In genomic region chr11:97994539-97995100, GRCm38 (mm10) we compare ENCODE assay signal across 8 mouse cellular contexts. TPM values are rescaled to one million over a fixed set of nuclear protein-coding genes. Genes with fewer than 3 reads are reported as not detected.
DNase-seq lines count a peak whose midpoint lies in the region; ATAC-seq and TF ChIP-seq lines count a peak whose summit lies in the region.

No protein-coding gene starts in this region.

- H3K4me3 ChIP-seq in intestine, embryonic 15.5 days (replicated peaks): peak overlapping the region; percentile 54
- peak overlapping the region; percentile 38 for H3K4me3 ChIP-seq in neural tube, embryonic 13.5 days

- peak overlapping the region; percentile 48; the same call in 1 of the 2 replicates for H3K9ac ChIP-seq in intestine, embryonic 15.5 days
- H3K9ac ChIP-seq in neural tube, embryonic 13.5 days: peak overlapping the region; percentile 63

- CTCF ChIA-PET in Patski (lab: Charles Lee): interaction anchor here (1.1 to 1.6 kb wide), 3 partner anchors 8 to 12 kb away, joined by 3 to 6 read pairs (median 4); no protein-coding TSS in a partner anchor

- H3K9me3 ChIP-seq in intestine, embryonic 15.5 days: no peaks in the 10 kb centered on the region
- no peaks in the 10 kb centered on the region for H3K9me3 ChIP-seq in neural tube, embryonic 13.5 days

- TF ChIP-seq CTCF in Patski (IDR thresholded peaks at IDR 0.05): peak; percentile 89

- peaks cover 16% of the 10 kb centered on the region for H3K4me1 ChIP-seq in intestine, embryonic 15.5 days (replicated peaks)
- peaks cover 29% of the 10 kb centered on the region for H3K4me1 ChIP-seq in neural tube, embryonic 13.5 days (replicated peaks)

- intact Hi-C loops in gastrocnemius, postnatal 36 days (cut with DNase I): no loop called here

- POLR2A ChIA-PET in Patski (lab: Charles Lee): interaction anchor here (0.8 kb wide), 1 partner anchor 30 kb away, joined by 3 read pairs; no protein-coding TSS in a partner anchor

- H3K27me3 ChIP-seq in Patski: no peaks in the 10 kb centered on the region
- H3K27me3 ChIP-seq in intestine, embryonic 15.5 days (replicated peaks): no peaks in the 10 kb centered on the region
- peaks cover 15% of the 10 kb centered on the region; the same call in 1 of the 2 replicates for H3K27me3 ChIP-seq in neural tube, embryonic 13.5 days

- no peaks in the 10 kb centered on the region for H3K36me3 ChIP-seq in intestine, embryonic 15.5 days
- no peaks in the 10 kb centered on the region for H3K36me3 ChIP-seq in neural tube, embryonic 13.5 days

- no peak overlapping the region for H3K27ac ChIP-seq in intestine, embryonic 15.5 days
- no peak overlapping the region for H3K27ac ChIP-seq in neural tube, embryonic 13.5 days (replicated peaks)

- WGBS in intestine, embryonic 15.5 days: 6% methylated on average over 13 of the region's 13 CpGs
- WGBS in neural tube, embryonic 13.5 days: 6% methylated on average over 13 of the region's 13 CpGs

- ATAC-seq in Patski: no peak
- ATAC-seq in intestine, embryonic 15.5 days: peak; percentile 68
- ATAC-seq in neural tube, embryonic 13.5 days (ENCODE audit: low read depth): peak; percentile 32; the same call in 1 of the 2 replicates

- DNase-seq in 3134 (ENCODE audit: extremely low read depth, insufficient read length, low spot score): peak; percentile 69
- DNase-seq in Patski (ENCODE audit: low read depth, low spot score): no peak
- DNase-seq in cerebellum, postnatal 4 days (ENCODE audit: low spot score in 2 of 2): peak; percentile 43 to 59
- peak; percentile 77 to 78 for DNase-seq in gastrocnemius, postnatal 36 days
- peak; percentile 85 to 88 for DNase-seq in lung, adult 18-20 months
- DNase-seq in thymus, postnatal 14 days: peak; percentile 97

- peak overlapping the region; percentile 92 for H3K4me2 ChIP-seq in intestine, embryonic 15.5 days (replicated peaks)
- H3K4me2 ChIP-seq in neural tube, embryonic 13.5 days: peak overlapping the region; percentile 70

- in situ Hi-C loops in Patski (cut with MboI; ENCODE audit: low pct_unique_long_range_greater_than_20kb): no loop called here

RNA-seq across cellular contexts. Expression of gene Arl5c, which starts 1.4 kb away (rescaled TPM):
- 2.0 TPM for polyA plus RNA-seq in Patski (2021)
- total RNA-seq in gastrocnemius, postnatal 36 days (2021): under 1 TPM; 0.32 to 0.79 TPM
- 7.6 and 11.8 TPM in 2 replicates for polyA plus RNA-seq in intestine, embryonic 15.5 days (2015; fragmentation: Nextera tagmentation; extraction: Ambion mirVana)
- 5.9 and 8.4 TPM in 2 replicates for polyA plus RNA-seq in neural tube, embryonic 13.5 days (2015; fragmentation: Nextera tagmentation; extraction: Ambion mirVana)

RNA-seq across cellular contexts. Expression of gene Plxdc1, which starts 8.4 kb away (rescaled TPM):
- polyA plus RNA-seq in Patski (2021): 0.41 TPM
- 1 to 10 TPM; 2.8 to 3.7 TPM for total RNA-seq in gastrocnemius, postnatal 36 days (2021)
- polyA plus RNA-seq in intestine, embryonic 15.5 days (2015; fragmentation: Nextera tagmentation; extraction: Ambion mirVana): 0.47 and 0.49 TPM in 2 replicates
- 0.71 and 0.74 TPM in 2 replicates for polyA plus RNA-seq in neural tube, embryonic 13.5 days (2015; fragmentation: Nextera tagmentation; extraction: Ambion mirVana)

RNA-seq across cellular contexts. Expression of gene Cacnb1, which starts 28.2 kb away (rescaled TPM):
- 6.0 TPM for polyA plus RNA-seq in Patski (2021)
- total RNA-seq in gastrocnemius, postnatal 36 days (2021): 100 to 1,000 TPM; 215 to 243 TPM
- 6.5 and 7.5 TPM in 2 replicates for polyA plus RNA-seq in intestine, embryonic 15.5 days (2015; fragmentation: Nextera tagmentation; extraction: Ambion mirVana)
- polyA plus RNA-seq in neural tube, embryonic 13.5 days (2015; fragmentation: Nextera tagmentation; extraction: Ambion mirVana): 50.0 and 52.1 TPM in 2 replicates

RNA-seq across cellular contexts. Expression of gene Rpl19, which starts 31.9 kb away (rescaled TPM):
- polyA plus RNA-seq in Patski (2021): 1,363 TPM
- total RNA-seq in gastrocnemius, postnatal 36 days (2021): 100 to 1,000 TPM; 368 to 452 TPM
- 1,063 and 1,131 TPM in 2 replicates for polyA plus RNA-seq in intestine, embryonic 15.5 days (2015; fragmentation: Nextera tagmentation; extraction: Ambion mirVana)
- polyA plus RNA-seq in neural tube, embryonic 13.5 days (2015; fragmentation: Nextera tagmentation; extraction: Ambion mirVana): 660 and 722 TPM in 2 replicates

RNA-seq across cellular contexts. Expression of gene Stac2, which starts 58.6 kb away (rescaled TPM):
- 0.04 TPM for polyA plus RNA-seq in Patski (2021)
- under 1 TPM; 0.07 to 0.15 TPM for total RNA-seq in gastrocnemius, postnatal 36 days (2021)
- polyA plus RNA-seq in intestine, embryonic 15.5 days (2015; fragmentation: Nextera tagmentation; extraction: Ambion mirVana): 0.16 and 0.29 TPM in 2 replicates
- polyA plus RNA-seq in neural tube, embryonic 13.5 days (2015; fragmentation: Nextera tagmentation; extraction: Ambion mirVana): 12.5 and 13.9 TPM in 2 replicates
